Mouse (Mus musculus) kidney, adult 2 months (tissue): ENCODE results near the gene Mlst8. TPM values are rescaled to one million over a fixed set of nuclear protein-coding genes. Genes with fewer than 3 reads are reported as not detected.

Source experiments
- DNase-seq: peaks from one replicate; pipeline ENCODE4 v3.0.0; 2021
- H3K27ac ChIP-seq: fragments of 200-500 bp; 2 replicates; pipeline ENCODE4 v1.5.1; 2012; ENCODE audit warnings: low read depth, low read length, control low read depth, inconsistent platforms; ENCODE audit not compliant: insufficient read depth
- H3K27me3 ChIP-seq: fragments of 200-500 bp; replicated peaks from 2 replicates; pipeline ENCODE4 v1.6.1; 2012; ENCODE audit warnings: mild to moderate bottlenecking, moderate library complexity, low read length, inconsistent platforms; ENCODE audit not compliant: control insufficient read depth, insufficient read depth
- H3K36me3 ChIP-seq: fragments of 200-500 bp; 2 replicates; pipeline ENCODE4 v1.6.1; 2012; ENCODE audit warnings: mild to moderate bottlenecking, moderate library complexity, low read length, inconsistent platforms; ENCODE audit not compliant: control insufficient read depth, insufficient read depth
- H3K4me1 ChIP-seq: fragments of 200-500 bp; 2 replicates; pipeline ENCODE4 v1.6.1; 2011; ENCODE audit warnings: low read length; ENCODE audit not compliant: control insufficient read depth, insufficient read depth
- H3K4me3 ChIP-seq: fragments of 200-500 bp; 2 replicates; pipeline ENCODE4 v1.5.1; 2011; ENCODE audit warnings: mild to moderate bottlenecking, low read depth, low read length, control low read depth; ENCODE audit not compliant: insufficient read depth
- CTCF ChIP-seq: fragments of 200-500 bp; conservative IDR thresholded peaks from 2 replicates; pipeline ENCODE4 v1.5.1; 2011; ENCODE audit warnings: low read depth, mild to moderate bottlenecking, control low read depth, low read length, moderate library complexity, mixed read lengths; ENCODE audit not compliant: insufficient read depth, insufficient read length
- POLR2A ChIP-seq: fragments of 200-500 bp; IDR thresholded peaks from one replicate; pipeline ENCODE4 v1.6.1; 2011; ENCODE audit warnings: low read depth, low read length, control low read depth
- WGBS: fragments of 180-500 bp; shearing (Covaris S2); methylation state at CpG from one replicate; pipeline ENCODE4 v1.1.7; 2018; 5-methylcytosine and 5-hydroxymethylcytosine counted together
- polyA plus RNA-seq: library from polyadenylated mRNA; depleted of rRNA; stranded (reverse); fragments of >200 nt; gene quantifications from 2 replicates; pipeline ENCODE4 v1.2.3, GENCODE M21; 2012

Gene Mlst8
- polyA plus RNA-seq, 1 experiment, result 26.1 TPM

GRCm38 (mm10) chr17:24449507-24449906 lies 29.4 kb downstream of the Mlst8 start:
- Histone ChIP-seq H3K4me3 (no peak overlapping the region), H3K36me3 (peaks cover 2% of the 10 kb centered on the region; the same call in 1 of the 2 replicates), H3K27me3 (no peaks in the 10 kb centered on the region), H3K27ac (no peak overlapping the region), H3K4me1 (peaks cover 11% of the 10 kb centered on the region; the same call in 1 of the 2 replicates)
- TF ChIP-seq POLR2A, result no peak
- WGBS, result 98% methylated on average over 6 of the region's 6 CpGs
- DNase-seq, result no peak

- Histone ChIP-seq H3K4me3 (no peak overlapping the region), H3K27ac (no peak overlapping the region), H3K27me3 (no peaks in the 10 kb centered on the region), H3K4me1 (no peaks in the 10 kb centered on the region), H3K36me3 (peaks cover 2% of the 10 kb centered on the region; the same call in 1 of the 2 replicates)
- 65% methylated on average over 8 of the region's 8 CpGs for WGBS
- no peak for DNase-seq
- TF ChIP-seq CTCF (no peak), POLR2A (no peak)
Measured at GRCm38 (mm10) chr17:24446590-24446989, 32.3 kb downstream of the Mlst8 start.

- H3K27ac ChIP-seq, result no peak overlapping the region; the same call in 1 of the 2 replicates
- 59% methylated on average over 4 of the region's 4 CpGs for WGBS
- H3K36me3 ChIP-seq, result no peaks in the 10 kb centered on the region
Measured at GRCm38 (mm10) chr17:24443409-24443808, 35.5 kb downstream of the Mlst8 start.

GRCm38 (mm10) chr17:24442632-24443155 lies 36.2 kb downstream of the Mlst8 start, which contains the start of gene Dnase1l2:
Dnase1l2 (minus strand) TSS chr17:24443105.
- H3K27me3 ChIP-seq, result no peaks in the 10 kb centered on the region
- TF ChIP-seq POLR2A (no peak), CTCF (no peak)
- WGBS, result 72% methylated on average over 7 of the region's 7 CpGs
- H3K27ac ChIP-seq, result peak within 1 kb of the TSS; percentile 1; the same call in 1 of the 2 replicates
- H3K4me3 ChIP-seq, result no peak within 1 kb of the TSS
- H3K4me1 ChIP-seq, result no peaks in the 10 kb centered on the region
- no peaks in the 10 kb centered on the region for H3K36me3 ChIP-seq
- DNase-seq, result no peak

More at GRCm38 (mm10) chr17:24443409-24443808, 35.5 kb downstream of the Mlst8 start:
- H3K4me3 ChIP-seq, result no peak overlapping the region
- H3K4me1 ChIP-seq, result no peaks in the 10 kb centered on the region
- DNase-seq, result peak; percentile 50
- no peaks in the 10 kb centered on the region for H3K27me3 ChIP-seq
- TF ChIP-seq POLR2A, result no peak
- no peak for TF ChIP-seq CTCF

- Histone ChIP-seq H3K36me3 (no peaks in the 10 kb centered on the region), H3K27me3 (no peaks in the 10 kb centered on the region), H3K27ac (no peak overlapping the region), H3K4me3 (no peak overlapping the region), H3K4me1 (no peaks in the 10 kb centered on the region)
- peak; percentile 28 for DNase-seq
- 59% methylated on average over 14 of the region's 14 CpGs for WGBS
- TF ChIP-seq CTCF (no peak), POLR2A (no peak)
Measured at GRCm38 (mm10) chr17:24442107-24442506, 36.8 kb downstream of the Mlst8 start.

- no peak overlapping the region for H3K4me3 ChIP-seq
- H3K27ac ChIP-seq, result no peak overlapping the region
- no peaks in the 10 kb centered on the region for H3K4me1 ChIP-seq
- 57% methylated on average over 2 of the region's 2 CpGs for WGBS
- TF ChIP-seq CTCF, result peak; percentile 41
- no peak for TF ChIP-seq POLR2A
- H3K36me3 ChIP-seq, result no peaks in the 10 kb centered on the region
- H3K27me3 ChIP-seq, result no peaks in the 10 kb centered on the region
- DNase-seq, result no peak
Measured at GRCm38 (mm10) chr17:24441148-24441547, 37.7 kb downstream of the Mlst8 start.

GRCm38 (mm10) chr17:24440377-24440776 lies 38.5 kb downstream of the Mlst8 start:
- Histone ChIP-seq H3K4me3 (no peak overlapping the region), H3K36me3 (no peaks in the 10 kb centered on the region), H3K27ac (no peak overlapping the region), H3K27me3 (no peaks in the 10 kb centered on the region), H3K4me1 (no peaks in the 10 kb centered on the region)
- DNase-seq, result no peak
- whole genome bisulfite sequencing, result 89% methylated on average over 8 of the region's 8 CpGs
- TF ChIP-seq CTCF (no peak), POLR2A (no peak)

- Histone ChIP-seq H3K4me1 (no peaks in the 10 kb centered on the region), H3K4me3 (no peak overlapping the region), H3K36me3 (no peaks in the 10 kb centered on the region), H3K27ac (no peak overlapping the region), H3K27me3 (no peaks in the 10 kb centered on the region)
- peak; percentile 62 for DNase-seq
- WGBS, result 59% methylated on average over 5 of the region's 5 CpGs
- TF ChIP-seq CTCF, result peak; percentile 34
- TF ChIP-seq POLR2A, result no peak
Measured at GRCm38 (mm10) chr17:24437016-24437415, 41.9 kb downstream of the Mlst8 start.
